Mouse (Mus musculus) layer of hippocampus, adult 8-10 months (tissue): ENCODE measurements around the gene Prss45. TPM values are rescaled to one million over a fixed set of nuclear protein-coding genes. Genes with fewer than 3 reads are reported as not detected.

Source experiments
- total RNA-seq, 4 experiments: library from RNA; stranded (reverse); gene quantifications; 2 replicates each; pipeline ENCODE4 v1.2.4; 2022

The Prss45 gene
- total RNA-seq, 4 experiments from 2014 or later = 0.35 to 0.63 (median 0.55) TPM; not detected in 1

Other genes with a start within 250 kb of the Prss45 start
- gene Nradd, start 210.1 kb upstream of the Prss45 start, total RNA-seq = 1 to 10 TPM; 2.0 to 4.6 (median 3.0) TPM
- gene Nbeal2, start 180.4 kb upstream of the Prss45 start, total RNA-seq = 10 to 100 TPM; 15.1 to 18.5 (median 18.1) TPM
- gene Ccdc12, start 178.1 kb upstream of the Prss45 start, total RNA-seq = 10 to 100 TPM; 46.4 to 61.2 (median 57.8) TPM
- gene Myl3, start 92.7 kb upstream of the Prss45 start, total RNA-seq = 1 to 10 TPM in 1 of 4 experiments, under 1 TPM in 1, not detected in 2; 0.74 to 1.9 TPM
- gene Pth1r, start 87.4 kb upstream of the Prss45 start, total RNA-seq = 10 to 100 TPM in 1 of 4 experiments, 1 to 10 TPM in 3; 6.1 to 10.5 (median 8.7) TPM
- gene Prss42, start 36.4 kb upstream of the Prss45 start, total RNA-seq = not detected
- not detected for gene Prss44, start 20.6 kb upstream of the Prss45 start, total RNA-seq
- gene Prss43, start 7.9 kb upstream of the Prss45 start, total RNA-seq = under 1 TPM in 2 of 4 experiments, not detected in 2; 0.23 to 0.39 TPM
- gene Prss46, start 9.9 kb downstream of the Prss45 start, total RNA-seq = not detected
- 1 to 10 TPM in 2 of 4 experiments, under 1 TPM in 2; 0.60 to 2.1 (median 1.4) TPM for gene Prss50, start 23.4 kb downstream of the Prss45 start, total RNA-seq
- 10 to 100 TPM in 3 of 4 experiments, 1 to 10 TPM in 1; 8.0 to 14.7 (median 13.7) TPM for gene Als2cl, start 45.3 kb downstream of the Prss45 start, total RNA-seq
- 1 to 10 TPM; 2.4 to 3.6 (median 2.8) TPM for gene Tmie, start 45.5 kb downstream of the Prss45 start, total RNA-seq
- not detected for gene Fam240a, start 82.3 kb downstream of the Prss45 start, total RNA-seq
- gene Tdgf1, start 111.6 kb downstream of the Prss45 start, total RNA-seq = 1 to 10 TPM in 1 of 4 experiments, under 1 TPM in 2, not detected in 1; 0.62 to 1.2 (median 0.74) TPM
- gene Lrrc2, start 117.0 kb downstream of the Prss45 start, total RNA-seq = 1 to 10 TPM; 1.3 to 2.0 (median 1.8) TPM
- gene Rtp3, start 156.0 kb downstream of the Prss45 start, total RNA-seq = under 1 TPM in 3 of 4 experiments, not detected in 1; 0.36 to 0.54 (median 0.40) TPM
- gene Ltf, start 184.7 kb downstream of the Prss45 start, total RNA-seq = not detected
- gene Ccrl2, start 222.9 kb downstream of the Prss45 start, total RNA-seq = 1 to 10 TPM in 2 of 4 experiments, under 1 TPM in 2; 0.62 to 4.0 (median 1.2) TPM